Mouse (Mus musculus): ENCODE measurements around the gene Eme2. TPM values are rescaled to one million over a fixed set of nuclear protein-coding genes. Genes with fewer than 3 reads are reported as not detected.
"Not testable (repeated sequence)": the region's sequence is repeated elsewhere in the genome, so short reads cannot be mapped to it uniquely, and the experiment has no call there.

The Eme2 gene
- polyA plus RNA-seq (2015; fragmentation: Nextera tagmentation; extraction: Ambion mirVana) = 36.5 and 38.5 TPM in 2 replicates

- Histone ChIP-seq H3K9ac (replicated peaks; ENCODE audit: low read length) (peak within 1 kb of the TSS; percentile 91), H3K4me2 (replicated peaks; ENCODE audit: low read depth, low read length) (peak within 1 kb of the TSS; percentile 99), H3K9me3 (ENCODE audit: low read length) (no peaks in the 10 kb centered on the region), H3K27me3 (ENCODE audit: insufficient read depth, low read length) (no peaks in the 10 kb centered on the region), H3K27ac (ENCODE audit: low read length) (peak within 1 kb of the TSS; percentile 78), H3K4me1 (ENCODE audit: insufficient read depth, low read length) (peaks cover 30% of the 10 kb centered on the region), H3K36me3 (ENCODE audit: insufficient read depth, low read length) (peaks cover 60% of the 10 kb centered on the region), H3K4me3 (ENCODE audit: low read length) (peak within 1 kb of the TSS; percentile 80)
- ATAC-seq (ENCODE audit: low FRiP score, low TSS enrichment) = peak; percentile 33; the same call in 1 of the 2 replicates
- WGBS = under 1% methylated on average over 62 of the region's 62 CpGs
Observed at GRCm38 (mm10) chr17:24894995-24895547, at the start of gene Eme2, which contains the start of gene Mrps34. TSS of gene Eme2 (minus strand) at chr17:24895087. TSS of gene Mrps34 (plus strand) at chr17:24895116.

GRCm38 (mm10) chr17:24943589-24943988 lies 48.7 kb upstream of the Eme2 start:
- not testable (repeated sequence) for H3K4me1 ChIP-seq (ENCODE audit: insufficient read depth, low read length); H3K27me3 ChIP-seq (ENCODE audit: insufficient read depth, low read length); H3K4me3 ChIP-seq (ENCODE audit: low read length); H3K27ac ChIP-seq (ENCODE audit: low read length); ATAC-seq (ENCODE audit: low FRiP score, low TSS enrichment); H3K4me2 ChIP-seq (replicated peaks; ENCODE audit: low read depth, low read length); H3K9ac ChIP-seq (replicated peaks; ENCODE audit: low read length); H3K9me3 ChIP-seq (ENCODE audit: low read length)
- H3K36me3 ChIP-seq (ENCODE audit: insufficient read depth, low read length) = peaks cover 37% of the 10 kb centered on the region
- WGBS = 96% methylated on average over 1 of the region's 1 CpGs

- 88% methylated on average over 7 of the region's 7 CpGs for WGBS
- Histone ChIP-seq H3K9ac (replicated peaks; ENCODE audit: low read length) (no peak overlapping the region), H3K4me1 (ENCODE audit: insufficient read depth, low read length) (no peaks in the 10 kb centered on the region), H3K9me3 (ENCODE audit: low read length) (no peaks in the 10 kb centered on the region), H3K27ac (ENCODE audit: low read length) (no peak overlapping the region), H3K27me3 (ENCODE audit: insufficient read depth, low read length) (no peaks in the 10 kb centered on the region), H3K36me3 (ENCODE audit: insufficient read depth, low read length) (peaks cover 31% of the 10 kb centered on the region), H3K4me3 (ENCODE audit: low read length) (no peak overlapping the region), H3K4me2 (replicated peaks; ENCODE audit: low read depth, low read length) (no peak overlapping the region)
- no peak for ATAC-seq (ENCODE audit: low FRiP score, low TSS enrichment)
Observed at GRCm38 (mm10) chr17:24943036-24943435, 48.1 kb upstream of the Eme2 start.

- not testable (repeated sequence) for H3K4me2 ChIP-seq (replicated peaks; ENCODE audit: low read depth, low read length); H3K4me1 ChIP-seq (ENCODE audit: insufficient read depth, low read length); H3K4me3 ChIP-seq (ENCODE audit: low read length); H3K27me3 ChIP-seq (ENCODE audit: insufficient read depth, low read length); H3K27ac ChIP-seq (ENCODE audit: low read length); H3K9ac ChIP-seq (replicated peaks; ENCODE audit: low read length); H3K9me3 ChIP-seq (ENCODE audit: low read length)
- ATAC-seq (ENCODE audit: low FRiP score, low TSS enrichment) = peak; percentile 71; the same call in 1 of the 2 replicates
- peaks cover 26% of the 10 kb centered on the region for H3K36me3 ChIP-seq (ENCODE audit: insufficient read depth, low read length)
- 16% methylated on average over 2 of the region's 2 CpGs for WGBS
Observed at GRCm38 (mm10) chr17:24942453-24942852, 47.6 kb upstream of the Eme2 start.

GRCm38 (mm10) chr17:24937266-24937665 lies 42.4 kb upstream of the Eme2 start:
- Histone ChIP-seq H3K27me3 (ENCODE audit: insufficient read depth, low read length) (no peaks in the 10 kb centered on the region), H3K4me1 (ENCODE audit: insufficient read depth, low read length) (peaks cover 22% of the 10 kb centered on the region), H3K4me2 (replicated peaks; ENCODE audit: low read depth, low read length) (peak overlapping the region; percentile 81)

GRCm38 (mm10) chr17:24936259-24937237 lies 41.7 kb upstream of the Eme2 start, which contains the start of gene Mapk8ip3:
TSS of gene Mapk8ip3 (minus strand) at chr17:24936977.
- H3K9ac ChIP-seq (replicated peaks; ENCODE audit: low read length) = peak within 1 kb of the TSS; percentile 86
- ATAC-seq (ENCODE audit: low FRiP score, low TSS enrichment) = peak; percentile 99

More at GRCm38 (mm10) chr17:24937266-24937665, 42.4 kb upstream of the Eme2 start:
- Histone ChIP-seq H3K4me3 (ENCODE audit: low read length) (peak overlapping the region; percentile 96), H3K36me3 (ENCODE audit: insufficient read depth, low read length) (no peaks in the 10 kb centered on the region), H3K27ac (ENCODE audit: low read length) (peak overlapping the region; percentile 82), H3K9ac (replicated peaks; ENCODE audit: low read length) (peak overlapping the region; percentile 86), H3K9me3 (ENCODE audit: low read length) (no peaks in the 10 kb centered on the region)
- ATAC-seq (ENCODE audit: low FRiP score, low TSS enrichment) = no peak
- 47% methylated on average over 6 of the region's 6 CpGs for WGBS

GRCm38 (mm10) chr17:24935666-24936065 lies 40.8 kb upstream of the Eme2 start:
- Histone ChIP-seq H3K27ac (ENCODE audit: low read length) (no peak overlapping the region), H3K36me3 (ENCODE audit: insufficient read depth, low read length) (no peaks in the 10 kb centered on the region), H3K4me3 (ENCODE audit: low read length) (peak overlapping the region; percentile 96), H3K9ac (replicated peaks; ENCODE audit: low read length) (peak overlapping the region; percentile 86), H3K4me2 (replicated peaks; ENCODE audit: low read depth, low read length) (peak overlapping the region; percentile 81), H3K27me3 (ENCODE audit: insufficient read depth, low read length) (no peaks in the 10 kb centered on the region), H3K9me3 (ENCODE audit: low read length) (no peaks in the 10 kb centered on the region), H3K4me1 (ENCODE audit: insufficient read depth, low read length) (peaks cover 22% of the 10 kb centered on the region)
- no peak for ATAC-seq (ENCODE audit: low FRiP score, low TSS enrichment)

More at GRCm38 (mm10) chr17:24936259-24937237, 41.7 kb upstream of the Eme2 start, which contains the start of gene Mapk8ip3:
- no peaks in the 10 kb centered on the region for H3K36me3 ChIP-seq (ENCODE audit: insufficient read depth, low read length)
- no peaks in the 10 kb centered on the region for H3K27me3 ChIP-seq (ENCODE audit: insufficient read depth, low read length)
- H3K9me3 ChIP-seq (ENCODE audit: low read length) = no peaks in the 10 kb centered on the region
- H3K27ac ChIP-seq (ENCODE audit: low read length) = peak within 1 kb of the TSS; percentile 82
- H3K4me2 ChIP-seq (replicated peaks; ENCODE audit: low read depth, low read length) = peak within 1 kb of the TSS; percentile 81
- peak within 1 kb of the TSS; percentile 96 for H3K4me3 ChIP-seq (ENCODE audit: low read length)
- WGBS = under 1% methylated on average over 78 of the region's 78 CpGs
- peaks cover 22% of the 10 kb centered on the region for H3K4me1 ChIP-seq (ENCODE audit: insufficient read depth, low read length)

GRCm38 (mm10) chr17:24934926-24935325 lies 40.0 kb upstream of the Eme2 start:
- no peaks in the 10 kb centered on the region for H3K27me3 ChIP-seq (ENCODE audit: insufficient read depth, low read length)
- H3K4me1 ChIP-seq (ENCODE audit: insufficient read depth, low read length) = peaks cover 22% of the 10 kb centered on the region
- H3K9ac ChIP-seq (replicated peaks; ENCODE audit: low read length) = peak overlapping the region; percentile 86
- H3K27ac ChIP-seq (ENCODE audit: low read length) = no peak overlapping the region
- 80% methylated on average over 4 of the region's 4 CpGs for WGBS
- H3K4me3 ChIP-seq (ENCODE audit: low read length) = peak overlapping the region; percentile 96
- no peaks in the 10 kb centered on the region for H3K36me3 ChIP-seq (ENCODE audit: insufficient read depth, low read length)
- peak overlapping the region; percentile 81 for H3K4me2 ChIP-seq (replicated peaks; ENCODE audit: low read depth, low read length)
- no peak for ATAC-seq (ENCODE audit: low FRiP score, low TSS enrichment)
- no peaks in the 10 kb centered on the region for H3K9me3 ChIP-seq (ENCODE audit: low read length)

- Histone ChIP-seq H3K4me1 (ENCODE audit: insufficient read depth, low read length) (peaks cover 22% of the 10 kb centered on the region), H3K4me3 (ENCODE audit: low read length) (no peak overlapping the region), H3K4me2 (replicated peaks; ENCODE audit: low read depth, low read length) (no peak overlapping the region), H3K27ac (ENCODE audit: low read length) (no peak overlapping the region), H3K27me3 (ENCODE audit: insufficient read depth, low read length) (no peaks in the 10 kb centered on the region), H3K9ac (replicated peaks; ENCODE audit: low read length) (no peak overlapping the region), H3K9me3 (ENCODE audit: low read length) (no peaks in the 10 kb centered on the region), H3K36me3 (ENCODE audit: insufficient read depth, low read length) (no peaks in the 10 kb centered on the region)
- no peak for ATAC-seq (ENCODE audit: low FRiP score, low TSS enrichment)
- 64% methylated on average over 4 of the region's 4 CpGs for WGBS
Observed at GRCm38 (mm10) chr17:24933163-24933562, 38.3 kb upstream of the Eme2 start.
